Mouse (Mus musculus) bone marrow, adult 2 months (tissue): Measurements from ENCODE around the gene Ect2.

Experiments used
- CTCF ChIP-seq: fragments of 200-500 bp; IDR thresholded peaks from 2 replicates; pipeline ENCODE4 v1.5.1; 2011; ENCODE audit warnings: low read length, control low read depth; ENCODE audit not compliant: control insufficient read depth, insufficient read depth
- POLR2A ChIP-seq: fragments of 200-500 bp; IDR thresholded peaks from 2 replicates; pipeline ENCODE4 v1.6.1; 2011; ENCODE audit warnings: low read depth, mild to moderate bottlenecking, control low read depth, low read length, borderline replicate concordance; ENCODE audit not compliant: control insufficient read depth

- no peak for TF ChIP-seq POLR2A
- no peak for TF ChIP-seq CTCF
These were observed 602 bp upstream of the Ect2 start for GRCm38 (mm10) chr3:27154280-27154679.
